Mouse (Mus musculus) midbrain, embryonic 13.5 days (tissue): ENCODE data around the gene Zgrf1. TPM values are rescaled to one million over a fixed set of nuclear protein-coding genes. Genes with fewer than 3 reads are reported as not detected.

Source experiments
- ATAC-seq: fragments of 200-750 bp; cut with Nextera tagmentation; 2 replicates; pipeline ENCODE4 v1.8.0; 2017; ENCODE audit warnings: mild to moderate bottlenecking, moderate TSS enrichment, moderate library complexity
- H3K27ac ChIP-seq: fragments of 300-500 bp; sonication (generic); 2 replicates; pipeline ENCODE4 v1.5.1; 2015; ENCODE audit warnings: inconsistent platforms, mild to moderate bottlenecking, moderate library complexity
- H3K27me3 ChIP-seq: fragments of 300-500 bp; sonication (generic); 2 replicates; pipeline ENCODE4 v1.6.1; 2015; ENCODE audit warnings: mild to moderate bottlenecking, inconsistent platforms
- H3K36me3 ChIP-seq: fragments of 300-500 bp; sonication (generic); 2 replicates; pipeline ENCODE4 v1.6.1; 2015; ENCODE audit warnings: mild to moderate bottlenecking, inconsistent platforms
- H3K4me1 ChIP-seq: fragments of 300-500 bp; sonication (generic); replicated peaks from 2 replicates; pipeline ENCODE4 v1.6.1; 2015; ENCODE audit warnings: inconsistent platforms
- H3K4me2 ChIP-seq: fragments of 300-500 bp; sonication (generic); replicated peaks from 2 replicates; pipeline ENCODE4 v1.6.1; 2015; ENCODE audit warnings: moderate library complexity, mild to moderate bottlenecking, inconsistent platforms
- H3K4me3 ChIP-seq: fragments of 300-500 bp; sonication (generic); replicated peaks from 2 replicates; pipeline ENCODE4 v1.5.1; 2015; ENCODE audit warnings: mild to moderate bottlenecking, inconsistent platforms
- H3K9ac ChIP-seq: fragments of 300-500 bp; sonication (generic); replicated peaks from 2 replicates; pipeline ENCODE4 v1.6.1; 2015; ENCODE audit warnings: mild to moderate bottlenecking, inconsistent platforms
- H3K9me3 ChIP-seq: fragments of 300-500 bp; sonication (generic); 2 replicates; pipeline ENCODE4 v1.6.1; 2016; ENCODE audit warnings: mild to moderate bottlenecking, inconsistent platforms
- WGBS: fragments of 180-500 bp; shearing (Covaris S2); methylation state at CpG from one replicate; pipeline ENCODE4 v1.1.7; 2015; 5-methylcytosine and 5-hydroxymethylcytosine counted together
- microRNA counts: library from miRNA; unstranded; fragments of <30 nt; microRNA quantifications from one replicate; lab custom pipeline; 2016
- microRNA-seq: library from miRNA; unstranded; fragments of <30 nt; microRNA quantifications from one replicate; pipeline ENCODE4, GENCODE M21; 2016
- polyA plus RNA-seq: library from polyadenylated mRNA; unstranded; fragments of >200 nt; fragmentation: Nextera tagmentation; extraction: Ambion mirVana; gene quantifications from 2 replicates; pipeline ENCODE4 v1.2.1, GENCODE M21; 2015

The Zgrf1 gene
- polyA plus RNA-seq, 1 experiment from 2014 or later = 7.0 TPM

DNA sequence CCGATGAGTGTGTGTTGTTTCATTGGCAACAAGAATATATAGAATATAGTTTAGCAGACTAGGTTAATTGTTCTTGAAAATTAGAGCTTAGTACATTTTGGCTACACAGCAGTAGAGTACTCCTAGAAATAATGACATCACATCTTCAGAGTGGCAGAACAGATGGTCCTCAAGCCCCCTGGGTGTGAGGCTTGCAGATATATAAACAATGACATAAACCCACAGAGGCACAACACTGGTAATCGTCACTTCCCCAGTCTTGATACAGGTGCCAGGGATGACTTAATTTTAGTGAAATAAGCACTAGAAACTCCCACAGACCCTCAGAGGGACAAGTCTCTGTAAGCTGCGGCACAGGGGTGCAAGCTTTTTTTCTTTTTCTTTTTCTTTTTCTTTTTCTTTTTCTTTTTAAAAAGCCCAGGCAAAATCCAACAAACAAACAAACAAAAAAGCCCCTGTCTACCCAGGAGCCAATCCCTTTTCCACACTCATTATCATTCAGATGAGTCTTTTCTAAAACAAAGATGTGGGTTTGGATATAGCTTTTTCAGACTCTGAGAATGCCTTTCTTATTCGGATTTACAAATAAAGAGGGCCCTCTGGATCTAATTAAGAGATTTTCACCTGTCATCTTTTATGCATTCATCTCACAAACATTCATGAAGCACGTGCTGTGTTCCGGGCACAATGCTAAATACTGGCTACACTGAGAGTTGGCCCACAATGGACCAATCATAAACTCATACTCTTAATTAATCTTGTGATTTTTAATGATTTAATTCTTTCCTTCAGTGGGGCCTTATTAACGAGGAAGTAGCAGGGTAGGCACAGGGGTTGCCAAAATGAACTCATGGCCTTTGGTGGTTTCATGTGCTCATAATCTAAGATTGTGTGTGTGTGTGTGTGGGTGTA, 98.7 kb downstream of the Zgrf1 start:
- Histone ChIP-seq H3K9ac (no peak overlapping the region), H3K27me3 (peaks cover 79% of the 10 kb centered on the region), H3K9me3 (no peaks in the 10 kb centered on the region), H3K4me3 (no peak overlapping the region), H3K4me2 (no peak overlapping the region), H3K27ac (0 out of 2 replicates have a peak overlapping the region, but pooled peaks have one; percentile 47), H3K4me1 (peaks cover 14% of the 10 kb centered on the region; the same call in 1 of the 2 replicates), H3K36me3 (no peaks in the 10 kb centered on the region)
- WGBS = 26% methylated on average over 7 of the region's 7 CpGs
- ATAC-seq = peak; percentile 68; the same call in 1 of the 2 replicates

DNA sequence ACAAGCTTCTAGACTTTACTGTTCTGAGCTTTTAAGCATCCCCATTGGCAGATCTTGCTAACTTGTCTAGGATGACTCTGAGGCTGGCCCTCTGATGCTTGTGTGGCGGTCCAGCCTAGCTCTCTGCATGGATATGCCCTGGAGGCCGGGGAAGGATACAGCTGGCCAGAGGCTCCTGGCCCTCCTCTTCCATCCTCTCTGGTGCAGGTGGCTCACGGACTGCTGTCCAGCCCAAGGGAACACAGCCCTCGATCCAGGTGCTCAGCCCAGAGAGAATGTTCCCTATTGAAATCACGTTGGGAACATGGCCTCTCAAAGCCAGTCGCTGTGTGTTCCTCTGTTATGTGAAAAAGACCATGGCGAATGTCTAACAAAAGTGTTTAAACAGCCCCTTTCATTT, 107.4 kb downstream of the Zgrf1 start:
- WGBS = 51% methylated on average over 7 of the region's 7 CpGs
- Histone ChIP-seq H3K4me2 (no peak overlapping the region), H3K9ac (no peak overlapping the region), H3K27me3 (peaks cover 72% of the 10 kb centered on the region), H3K36me3 (no peaks in the 10 kb centered on the region), H3K4me3 (no peak overlapping the region), H3K4me1 (peaks cover 22% of the 10 kb centered on the region), H3K27ac (no peak overlapping the region), H3K9me3 (no peaks in the 10 kb centered on the region)
- ATAC-seq = no peak

DNA sequence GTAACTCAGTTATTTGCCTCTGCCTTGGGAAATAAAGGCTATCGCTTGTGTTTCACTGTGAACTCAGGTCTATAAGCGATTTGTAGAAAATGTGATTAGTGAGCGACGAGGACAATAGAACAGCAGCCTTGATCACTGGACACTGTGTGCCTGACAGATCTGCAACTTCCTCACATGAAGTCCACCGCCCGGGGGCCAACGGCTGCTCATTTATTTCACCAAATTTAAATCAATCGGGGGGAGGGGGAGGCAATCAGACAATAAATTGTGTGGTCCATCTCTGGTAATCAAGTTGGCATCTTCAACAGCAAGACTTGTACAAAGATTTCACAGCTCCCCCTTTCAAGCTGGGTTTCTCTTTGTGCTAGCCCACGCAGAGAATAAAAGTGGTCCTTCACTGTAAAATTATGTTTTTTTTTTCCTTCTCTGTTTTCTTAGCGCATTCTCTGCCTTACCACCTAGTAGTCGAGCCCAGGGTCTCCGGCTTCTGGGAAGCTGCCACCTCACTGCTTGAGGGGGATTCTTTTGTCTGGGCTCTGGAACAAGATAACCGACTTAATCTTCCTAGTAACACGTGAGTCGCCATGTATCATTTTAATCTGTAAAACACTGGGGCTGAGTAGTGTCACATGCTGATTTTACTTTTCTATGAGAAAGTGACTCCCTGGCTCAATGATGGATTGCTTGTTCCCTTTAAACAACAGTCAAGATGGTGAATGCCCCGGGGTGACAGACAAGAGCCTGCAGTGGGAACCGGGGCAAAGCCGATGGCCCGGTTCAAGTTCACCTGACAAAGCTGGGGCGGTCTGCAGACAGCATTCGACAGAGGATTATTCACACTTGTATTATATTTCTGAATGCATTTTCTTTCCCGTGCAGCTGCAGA, 108.6 kb downstream of the Zgrf1 start:
- H3K36me3 ChIP-seq = no peaks in the 10 kb centered on the region
- peak; percentile 86 for ATAC-seq
- H3K4me1 ChIP-seq = peaks cover 22% of the 10 kb centered on the region
- H3K27me3 ChIP-seq = peaks cover 72% of the 10 kb centered on the region
- WGBS = 15% methylated on average over 22 of the region's 22 CpGs
- peak overlapping the region; percentile 62 for H3K27ac ChIP-seq
- H3K9ac ChIP-seq = peak overlapping the region; percentile 32
- peak overlapping the region; percentile 8; the same call in 1 of the 2 replicates for H3K4me3 ChIP-seq
- H3K4me2 ChIP-seq = peak overlapping the region; percentile 39
- H3K9me3 ChIP-seq = no peaks in the 10 kb centered on the region

MicroRNA genes within 50 kb of the gene (microRNA counts, 519-probe panel; counts per million panel counts)
- microRNA mmu-miR-302a (lab: Ali Mortazavi, UCI) (110 counts per million, percentile 56 among the panel's probes with 10 or more counts), microRNA mmu-miR-302b (lab: Ali Mortazavi, UCI) (110 counts per million, percentile 56 among the panel's probes with 10 or more counts), microRNA mmu-miR-302c (lab: Ali Mortazavi, UCI) (110 counts per million, percentile 56 among the panel's probes with 10 or more counts), microRNA mmu-miR-302d (lab: Ali Mortazavi, UCI) (3,406 counts per million, percentile 69 among the panel's probes with 10 or more counts), microRNA mmu-miR-367 (lab: Ali Mortazavi, UCI) (3,028 counts per million, percentile 65 among the panel's probes with 10 or more counts)

Small RNA genes lying within 50 kb of the gene (microRNA-seq; reads per million reads assigned to microRNA genes)
- 833 reads per million, percentile 77 among the genes with 10 or more reads in this experiment for gene Mir302a
- gene Mir302b = 469 reads per million, percentile 70 among the genes with 10 or more reads in this experiment
- 56.7 reads per million, percentile 47 among the genes with 10 or more reads in this experiment for gene Mir302c
- 659 reads per million, percentile 76 among the genes with 10 or more reads in this experiment for gene Mir302d
- gene Mir367 = not detected

Other genes starting within 250 kb of the Zgrf1 start
- gene Ank2, start 54.1 kb upstream of the Zgrf1 start, polyA plus RNA-seq = 186 and 204 TPM in 2 replicates
- gene Larp7, start 140 bp upstream of the Zgrf1 start, polyA plus RNA-seq = 45.0 and 50.4 TPM in 2 replicates
- 58.3 and 67.5 TPM in 2 replicates for gene Neurog2, start 79.6 kb downstream of the Zgrf1 start, polyA plus RNA-seq
- 0.76 and 1.0 TPM in 2 replicates for gene Alpk1, start 227.0 kb downstream of the Zgrf1 start, polyA plus RNA-seq
- 3.2 and 3.7 TPM in 2 replicates for gene Tifa, start 236.3 kb downstream of the Zgrf1 start, polyA plus RNA-seq